Mouse (Mus musculus) T-helper 1 cell (primary cell): ENCODE results near the gene Mmd.

ENCODE experiments used
- in situ Hi-C: fragments of 300-600 bp; cut with MboI, MseI; formaldehyde crosslinking; loops from one replicate; pipeline ENCODE4 v1.15.1; 2025; ENCODE audit warnings: high pct_unique_total_duplicates

The Mmd gene

GRCm38 (mm10) chr11:90249025-90249650, at the start of gene Mmd:
Gene Mmd, plus strand, starts transcription at chr11:90249456.
- in situ Hi-C loops, result loop anchor here (10.0 kb wide), 1 partner anchor 1154 kb away; no protein-coding TSS in a partner anchor

DNA sequence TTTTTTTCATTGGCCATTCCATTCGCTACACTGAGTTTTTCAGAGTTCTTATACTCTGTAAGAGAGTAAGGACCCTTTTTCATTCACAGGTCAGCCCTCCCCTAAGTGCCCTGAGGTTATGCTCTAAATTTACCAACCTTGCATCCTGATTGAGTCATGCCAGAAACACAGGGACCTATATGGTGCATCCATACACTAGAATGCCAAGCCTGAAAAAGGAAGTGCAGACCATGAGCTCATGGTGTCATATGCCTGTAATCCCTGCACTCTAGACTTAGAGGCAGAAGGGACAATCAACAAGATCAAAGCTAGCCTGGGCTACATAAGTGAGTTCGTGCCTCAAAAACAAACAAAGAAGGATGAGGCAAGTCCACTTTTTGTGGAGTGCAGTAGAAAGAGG, 48.4 kb upstream of the Mmd start:
- in situ Hi-C loops, result no loop called here

GRCm38 (mm10) chr11:90214246-90214645, 35.0 kb upstream of the Mmd start:
- in situ Hi-C loops, result no loop called here

DNA sequence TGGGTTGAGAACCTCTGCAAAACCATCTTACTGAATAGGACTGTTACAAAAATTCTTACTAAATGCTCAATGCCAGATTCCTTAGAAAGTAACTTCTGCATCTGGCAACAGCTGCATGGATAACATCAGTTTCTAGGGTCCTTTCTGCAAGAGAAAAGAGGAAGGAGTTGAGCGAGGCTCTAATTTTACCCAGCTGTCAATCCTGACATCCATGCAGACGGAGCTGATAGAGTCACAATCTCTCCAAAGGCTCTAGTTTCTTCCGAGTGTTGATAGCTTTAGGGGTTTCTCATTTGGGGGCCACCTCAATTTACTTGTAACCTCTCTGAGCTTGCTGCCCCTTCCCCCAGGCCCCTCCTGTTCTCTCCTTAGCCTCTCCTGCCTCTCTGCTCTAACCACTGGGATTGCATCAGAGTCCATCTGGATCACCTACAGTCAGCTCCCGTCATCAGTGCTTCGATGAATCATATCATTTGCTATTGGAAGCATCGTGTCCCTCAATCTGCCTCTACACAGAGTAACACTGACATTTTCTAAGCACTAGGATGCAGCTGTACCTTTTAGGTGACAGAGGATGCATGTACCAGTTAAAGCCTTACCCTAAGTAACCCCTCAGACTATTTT, 29.1 kb upstream of the Mmd start:
- in situ Hi-C loops, result no loop called here

GRCm38 (mm10) chr11:90220750-90221149, 28.5 kb upstream of the Mmd start:
- in situ Hi-C loops, result no loop called here

DNA sequence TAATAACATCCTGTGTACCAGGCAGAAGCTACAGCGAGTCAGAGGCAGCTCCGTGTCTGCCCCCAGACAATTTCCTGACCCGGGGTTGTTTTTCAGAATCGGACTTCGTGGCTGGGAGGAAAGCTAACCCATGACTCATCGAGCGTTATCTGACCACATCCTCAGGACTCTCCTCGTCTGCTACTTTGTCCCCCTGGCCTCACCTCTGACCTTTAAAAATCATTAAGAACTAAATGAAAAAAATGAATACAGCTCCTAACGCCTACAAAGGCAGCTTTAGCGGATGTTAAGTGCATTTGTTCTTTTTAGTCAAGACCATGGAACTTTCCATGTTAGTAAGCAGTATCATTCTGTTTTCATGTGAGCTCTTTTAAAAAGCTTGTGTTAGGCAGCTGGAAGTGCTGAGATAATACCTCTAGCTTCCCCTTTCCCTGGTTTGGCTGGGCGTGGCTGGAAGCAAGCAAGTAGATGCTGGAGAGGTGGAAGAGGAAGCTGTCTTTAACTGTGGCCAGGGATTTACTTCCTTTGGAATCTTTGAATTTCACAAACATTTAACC, 24.3 kb upstream of the Mmd start:
- in situ Hi-C loops, result no loop called here

- in situ Hi-C loops, result no loop called here
Measured at GRCm38 (mm10) chr11:90227000-90227922, 22.0 kb upstream of the Mmd start.

DNA sequence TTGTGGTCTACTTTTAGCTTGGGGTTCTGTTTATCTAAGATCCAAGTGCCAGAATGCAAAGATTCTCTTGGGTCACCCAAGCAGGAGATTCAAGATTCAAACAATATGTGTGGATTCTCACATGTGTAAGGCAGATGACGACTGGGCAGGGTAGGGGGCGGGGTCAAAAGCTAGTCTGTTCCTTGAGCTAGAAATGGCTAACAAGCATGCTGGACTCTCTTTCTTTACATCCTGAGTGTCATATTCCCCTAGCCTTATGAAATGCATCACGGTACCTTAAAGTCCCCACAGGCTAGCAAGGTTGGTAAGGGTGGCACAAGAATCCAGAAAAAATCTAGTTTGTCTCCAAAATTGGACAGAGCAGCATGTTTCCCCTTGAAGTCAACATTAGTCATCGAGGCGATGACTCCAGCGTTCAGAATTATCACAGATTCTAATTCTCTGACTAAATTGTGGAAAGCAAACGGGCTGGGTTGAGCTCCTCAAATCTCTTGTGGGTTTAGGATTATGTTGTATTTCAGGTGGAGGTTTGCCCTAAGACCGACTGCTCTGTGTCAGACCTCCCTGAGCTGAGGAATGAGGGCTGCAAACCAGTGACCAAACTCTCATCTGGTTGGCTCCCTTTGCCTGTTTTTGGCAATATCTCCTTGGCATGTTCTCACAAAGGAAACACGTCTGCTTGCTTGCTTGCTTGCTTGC, 20.9 kb upstream of the Mmd start:
- in situ Hi-C loops, result no loop called here

DNA sequence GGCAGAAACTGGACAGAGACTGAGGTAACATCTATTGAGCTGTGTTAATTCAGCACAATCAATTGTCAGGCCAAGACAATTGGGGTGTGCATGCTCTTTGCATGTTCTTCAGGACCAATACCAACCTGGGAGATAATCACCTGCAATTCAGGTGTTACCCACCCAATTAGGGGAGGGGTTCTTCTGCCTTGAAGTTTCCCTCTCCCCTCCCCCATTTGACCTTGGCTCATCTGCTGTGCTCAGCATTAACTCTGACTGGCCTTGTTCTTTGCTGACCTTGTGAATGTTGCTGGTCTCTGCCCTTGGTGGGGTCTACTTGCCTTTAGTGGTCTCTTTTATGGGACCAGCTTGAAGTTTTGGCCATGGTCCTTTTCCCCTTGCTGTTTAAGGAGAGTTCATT, 19.5 kb upstream of the Mmd start:
- in situ Hi-C loops, result no loop called here

DNA sequence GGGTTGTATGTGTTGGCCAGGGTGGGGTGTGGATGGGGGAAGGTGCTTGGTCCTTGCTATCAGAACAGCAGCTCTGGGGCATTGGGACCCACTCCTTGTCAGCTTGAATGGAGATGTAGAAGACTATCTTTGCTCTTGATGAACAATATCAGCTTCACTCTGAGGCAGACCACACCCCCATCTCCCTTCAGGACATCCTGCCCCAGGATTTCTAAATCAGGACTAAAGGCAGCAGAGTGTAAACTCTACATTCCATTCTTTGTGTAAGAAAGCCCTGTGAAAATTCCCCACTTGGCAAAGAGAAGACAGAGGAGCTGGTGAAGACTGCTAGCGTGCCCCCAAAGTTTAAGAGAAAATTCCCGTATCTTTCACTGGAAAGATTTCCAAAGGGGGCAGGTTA, 18.6 kb upstream of the Mmd start:
- in situ Hi-C loops, result no loop called here

DNA sequence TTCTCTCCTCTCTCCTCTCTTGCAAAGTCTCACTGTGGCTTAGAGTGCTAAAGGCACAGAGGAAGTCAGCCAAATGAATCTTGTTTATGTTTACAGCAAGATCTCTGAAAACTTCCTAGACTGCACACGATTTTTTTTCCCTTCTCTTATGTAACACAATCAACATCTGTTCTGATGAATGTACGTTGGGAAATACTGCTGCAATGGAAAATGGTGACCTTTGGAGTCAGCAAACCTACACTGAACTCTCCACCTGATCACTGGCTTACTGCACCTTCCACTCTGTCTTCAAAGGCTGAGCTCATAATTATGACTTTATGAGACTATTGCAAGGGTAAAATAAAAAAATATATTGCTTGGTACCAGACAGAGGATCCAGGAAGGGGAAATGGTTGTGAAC, 17.6 kb upstream of the Mmd start:
- in situ Hi-C loops, result no loop called here

GRCm38 (mm10) chr11:90232685-90233084, 16.6 kb upstream of the Mmd start:
- in situ Hi-C loops, result no loop called here

DNA sequence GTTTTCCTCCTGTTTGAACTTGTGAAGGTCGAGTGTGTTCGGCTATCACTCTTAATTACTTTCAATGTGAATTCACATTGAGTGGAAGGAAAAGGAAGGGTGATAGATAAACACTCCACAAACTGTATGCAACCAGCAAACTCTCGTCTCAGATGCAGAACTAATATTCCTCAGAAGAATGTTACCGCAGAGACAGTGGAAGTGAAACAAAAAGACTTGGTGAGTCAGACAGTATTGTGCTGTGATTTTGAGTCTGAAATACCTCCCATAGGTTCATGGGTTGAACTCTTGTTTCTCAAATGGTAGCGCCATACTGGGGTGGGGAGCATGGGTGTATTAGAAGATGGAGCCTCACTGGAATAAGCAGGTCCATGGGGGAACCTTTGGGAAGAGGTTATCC, 14.0 kb upstream of the Mmd start:
- in situ Hi-C loops, result no loop called here

DNA sequence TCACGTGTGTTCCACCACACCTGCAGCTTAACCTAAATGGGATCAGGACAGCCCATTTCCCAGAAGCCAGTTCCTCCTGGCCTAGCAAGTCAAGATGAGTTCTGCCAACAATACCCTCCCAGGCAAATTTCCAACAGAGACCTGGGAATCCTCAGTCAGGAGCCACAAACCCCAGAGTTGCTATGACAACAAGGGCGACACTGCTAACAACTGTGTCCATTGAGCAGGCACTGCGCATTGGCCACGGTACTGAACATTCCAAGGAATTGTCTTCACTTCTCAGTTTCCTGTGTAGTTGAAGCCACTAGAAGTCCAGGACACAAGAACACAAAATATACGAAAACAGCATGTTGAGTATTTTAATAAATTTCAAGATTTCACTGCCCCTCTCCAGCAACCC, 11.6 kb upstream of the Mmd start:
- in situ Hi-C loops, result no loop called here

- in situ Hi-C loops, result no loop called here
Measured at GRCm38 (mm10) chr11:90238657-90239056, 10.6 kb upstream of the Mmd start.

GRCm38 (mm10) chr11:90240652-90241330, 8.5 kb upstream of the Mmd start:
- in situ Hi-C loops, result loop anchor here (10.0 kb wide), 1 partner anchor 1146 kb away; no protein-coding TSS in a partner anchor

DNA sequence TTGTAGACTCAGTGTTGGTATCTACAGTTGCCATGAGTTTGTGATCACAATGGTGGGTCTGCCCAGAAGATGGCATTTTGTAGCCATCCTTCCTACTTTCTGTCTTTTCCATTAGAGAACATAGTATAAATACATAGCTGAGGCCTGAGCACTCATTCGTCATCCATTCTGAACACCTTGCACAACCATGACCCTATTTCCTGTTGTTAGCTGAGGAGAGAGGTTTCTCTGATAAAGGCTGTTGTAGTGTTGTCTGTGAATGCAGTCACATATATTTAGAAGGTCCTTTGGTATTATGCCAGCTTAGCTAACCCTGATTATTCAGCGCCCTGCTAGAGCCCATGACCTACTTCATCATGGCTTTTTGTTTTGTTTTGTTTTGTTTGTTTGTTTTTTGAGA, 7.4 kb upstream of the Mmd start:
- in situ Hi-C loops, result loop anchor here (10.0 kb wide), 1 partner anchor 1147 kb away; no protein-coding TSS in a partner anchor

DNA sequence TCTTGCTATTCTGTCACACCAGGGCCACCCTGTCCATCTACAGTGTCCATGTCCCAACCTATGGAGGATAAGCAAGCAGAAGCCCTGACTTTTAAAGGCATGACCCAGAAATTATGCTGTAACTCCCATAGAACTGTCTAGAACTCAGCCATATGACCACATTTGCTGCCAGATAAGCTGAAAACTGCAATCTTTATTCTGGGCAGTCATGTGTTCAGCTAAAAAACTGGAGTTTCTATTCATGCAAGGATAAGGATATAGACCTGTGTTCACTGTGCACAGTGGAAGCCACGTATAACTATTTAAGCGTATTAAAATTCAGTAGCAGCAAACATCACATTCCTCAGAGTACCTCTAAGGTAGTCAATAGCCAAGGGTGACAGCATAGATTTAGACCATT, 6.0 kb upstream of the Mmd start:
- in situ Hi-C loops, result loop anchor here (10.0 kb wide), 1 partner anchor 1148 kb away; no protein-coding TSS in a partner anchor

DNA sequence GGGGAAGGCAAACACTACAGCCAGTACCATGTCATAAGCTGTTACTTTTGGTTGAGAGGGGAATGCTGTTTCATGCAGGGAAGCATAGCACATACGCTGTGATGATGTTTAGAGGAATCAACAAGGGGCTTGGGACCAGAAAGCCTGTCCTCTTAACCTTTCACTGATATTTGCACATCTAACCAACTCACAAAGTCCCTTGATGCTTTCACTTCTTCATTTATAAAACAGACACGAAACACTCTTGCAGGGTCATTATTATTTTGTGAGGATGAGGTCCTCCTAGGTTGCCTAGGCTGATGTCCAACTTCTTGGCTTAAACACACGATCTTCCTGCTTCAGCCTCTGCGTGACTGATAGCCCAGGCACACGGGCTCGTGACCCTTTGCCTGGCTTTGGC, 3.6 kb upstream of the Mmd start:
- in situ Hi-C loops, result loop anchor here (10.0 kb wide), 1 partner anchor 1151 kb away; no protein-coding TSS in a partner anchor

- in situ Hi-C loops, result loop anchor here (10.0 kb wide), 1 partner anchor 1152 kb away; no protein-coding TSS in a partner anchor
Measured at GRCm38 (mm10) chr11:90246676-90247075, 2.6 kb upstream of the Mmd start.

DNA sequence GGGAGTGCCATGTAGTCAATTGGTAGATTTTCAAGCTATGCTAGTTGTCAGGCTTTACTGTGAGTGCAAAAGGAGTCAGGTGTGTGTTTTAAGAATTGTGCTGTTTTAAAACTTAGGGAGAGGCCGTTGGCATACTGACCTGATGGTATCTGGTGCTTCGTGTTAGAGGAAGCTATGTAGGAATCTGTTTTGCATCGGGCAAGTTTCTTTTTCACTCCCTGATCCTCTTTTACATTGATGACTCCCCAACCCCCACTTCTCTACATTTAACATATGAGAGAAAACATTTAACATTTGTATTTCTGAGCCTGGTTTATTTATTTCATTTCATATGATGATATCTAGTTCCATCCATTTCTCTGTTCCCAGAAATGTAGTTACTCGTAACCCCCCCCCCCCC, 1.5 kb upstream of the Mmd start:
- in situ Hi-C loops, result loop anchor here (10.0 kb wide), 1 partner anchor 1153 kb away; no protein-coding TSS in a partner anchor
